Mouse (Mus musculus): Measurements from ENCODE around the gene Zfp367. TPM values are rescaled to one million over a fixed set of nuclear protein-coding genes. Genes with fewer than 3 reads are reported as not detected.

Gene Zfp367
- total RNA-seq, 1 experiment from 2014 or later = 30.8 TPM

DNA sequence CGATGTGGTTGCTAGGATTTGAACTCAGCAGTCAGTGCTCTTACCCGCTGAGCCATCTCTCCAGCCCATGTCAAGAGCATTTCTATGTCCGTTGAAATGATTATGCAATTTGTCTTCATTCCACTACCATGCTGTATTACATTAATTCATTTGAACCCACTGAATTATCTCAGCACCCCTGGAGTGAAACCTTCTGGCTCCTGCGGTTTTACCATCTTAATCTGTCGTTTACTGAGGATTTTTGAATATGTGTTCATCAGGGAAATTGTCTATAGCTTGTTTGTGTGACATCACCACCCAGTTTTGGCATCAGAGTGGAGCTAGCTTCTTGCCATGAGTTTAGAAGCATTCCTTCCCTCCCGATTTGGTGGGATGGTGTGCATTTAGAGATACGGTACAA is 62.0 kb downstream of the Zfp367 start:
- DNase-seq = no peak

DNA sequence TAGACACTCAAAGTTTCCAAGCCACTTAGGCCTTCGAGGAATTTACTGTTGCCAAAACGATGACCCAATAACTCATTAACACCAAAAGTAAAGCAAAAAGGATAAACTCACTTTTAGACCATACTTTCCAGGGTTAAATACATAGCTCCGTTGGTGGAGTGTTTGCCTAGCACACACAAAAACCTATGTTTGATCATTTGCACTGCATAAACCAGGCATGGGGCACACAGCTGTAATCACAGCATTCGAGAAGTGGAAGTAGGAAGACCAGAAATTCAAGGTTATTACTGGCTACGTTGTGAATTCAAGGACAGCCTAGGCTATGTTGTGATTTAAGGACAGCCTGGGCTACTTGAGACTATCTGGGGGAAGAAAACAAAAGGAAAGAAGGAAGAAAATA is 62.7 kb downstream of the Zfp367 start:
- no peak for DNase-seq

GRCm38 (mm10) chr13:64089130-64089529 is 63.9 kb downstream of the Zfp367 start, which contains the start of gene Hsd17b3:
Hsd17b3 (minus strand) TSS chr13:64089230.
- DNase-seq = no peak

- DNase-seq = no peak
Observed at GRCm38 (mm10) chr13:64088057-64088456, 64.9 kb downstream of the Zfp367 start.

DNA sequence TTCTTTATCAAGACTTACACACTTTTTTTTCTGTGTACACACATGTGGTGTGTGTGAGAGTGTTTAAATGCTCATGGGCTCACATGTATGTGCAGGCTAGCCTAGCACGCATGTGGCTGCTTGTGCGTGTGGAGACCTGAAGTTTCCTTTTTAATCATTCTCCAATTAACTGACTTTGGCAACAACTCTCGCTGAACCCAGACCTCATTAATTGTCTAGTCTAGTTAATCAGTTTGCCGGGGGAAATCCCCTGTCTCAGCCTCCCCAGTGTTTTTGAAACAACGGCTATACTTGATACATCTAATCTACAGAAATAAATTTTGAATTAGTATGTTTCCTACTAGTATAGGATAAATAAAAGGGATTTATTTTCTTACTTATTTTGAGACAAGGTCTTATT is 67.0 kb downstream of the Zfp367 start:
- DNase-seq = no peak

- peak; percentile 58 for DNase-seq
Observed at GRCm38 (mm10) chr13:64083331-64083730, 69.7 kb downstream of the Zfp367 start.

Other genes starting within 250 kb of the Zfp367 start
- 0.68 TPM in 1 of 2 replicates, not detected in the other for gene Hsd17b3, start 64.0 kb downstream of the Zfp367 start, total RNA-seq (2021)
- gene Slc35d2, start 23.8 kb downstream of the Zfp367 start, total RNA-seq (2021) = 8.6 and 9.2 TPM in 2 replicates
- 24.6 and 28.6 TPM in 2 replicates for gene Habp4, start 8.6 kb upstream of the Zfp367 start, total RNA-seq (2021)
- 10.0 and 10.6 TPM in 2 replicates for gene Cdc14b, start 122.1 kb upstream of the Zfp367 start, total RNA-seq (2021)
- gene Aaed1, start 159.5 kb upstream of the Zfp367 start, total RNA-seq (2021) = 48.3 and 50.7 TPM in 2 replicates
- 306 and 371 TPM in 2 replicates for gene Ctsl, start 217.7 kb upstream of the Zfp367 start, total RNA-seq (2021)

All from adrenal gland, postnatal 14 days (tissue).